Mouse (Mus musculus) embryo, embryonic 10.5 days (tissue): ENCODE measurements around the gene Gabrp.

Experiments used
- DNase-seq: peaks from one replicate; pipeline ENCODE4 v3.0.0-alpha.2; 2015; ENCODE audit warnings: low spot score

The Gabrp gene

DNA sequence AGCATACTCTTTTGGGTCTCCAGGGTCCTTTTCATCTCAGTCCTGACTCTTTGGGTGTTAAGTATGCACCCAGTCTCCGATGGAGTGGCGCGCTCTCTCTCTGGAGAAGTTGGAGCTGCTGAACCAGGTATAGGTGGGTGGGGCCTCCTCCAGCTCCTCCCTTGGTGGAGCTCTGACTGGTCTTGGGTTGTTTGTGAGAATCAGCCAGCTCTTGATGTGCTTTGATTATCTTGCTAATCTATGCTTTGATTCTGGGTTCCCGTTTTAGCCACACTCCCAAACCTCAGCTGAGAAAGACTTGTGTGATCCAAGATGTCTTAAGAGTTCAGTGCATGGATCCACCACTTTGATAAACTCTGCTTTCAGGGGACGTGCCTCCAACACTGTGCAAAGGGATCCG, at the start of gene Gabrp:
Gabrp (minus strand) TSS at position 101 of the 400 bp plus-strand sequence.
- no peak for DNase-seq

DNA sequence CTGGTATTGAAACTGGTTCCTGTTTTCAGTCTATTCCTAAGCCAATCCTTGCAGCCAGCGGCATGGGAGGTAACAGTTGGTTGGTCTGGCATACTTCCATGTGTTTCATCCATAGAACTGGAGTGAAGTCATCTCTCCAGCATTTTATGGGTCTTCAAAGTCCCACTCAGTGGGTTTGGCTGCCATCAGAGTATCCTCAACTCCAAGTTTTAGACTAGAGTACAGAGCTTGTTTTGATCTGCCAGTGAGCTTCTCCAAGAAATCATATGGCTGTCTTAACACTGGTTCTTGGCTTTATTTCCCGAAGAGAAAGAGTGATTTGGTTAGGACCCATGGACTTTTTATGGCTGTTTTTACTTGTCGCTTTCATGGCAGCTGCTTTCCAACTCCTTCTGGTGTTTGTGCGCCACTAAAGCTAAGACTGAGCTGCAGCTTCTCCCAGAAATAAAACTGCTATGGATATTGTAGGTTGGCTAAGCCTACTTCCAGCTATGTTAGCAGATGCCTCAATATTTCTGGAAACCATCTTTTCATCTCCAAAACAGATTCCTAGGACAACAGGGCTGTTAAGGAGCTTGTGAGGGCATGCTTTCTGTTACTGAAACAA, 48.5 kb upstream of the Gabrp start:
- DNase-seq: no peak

DNA sequence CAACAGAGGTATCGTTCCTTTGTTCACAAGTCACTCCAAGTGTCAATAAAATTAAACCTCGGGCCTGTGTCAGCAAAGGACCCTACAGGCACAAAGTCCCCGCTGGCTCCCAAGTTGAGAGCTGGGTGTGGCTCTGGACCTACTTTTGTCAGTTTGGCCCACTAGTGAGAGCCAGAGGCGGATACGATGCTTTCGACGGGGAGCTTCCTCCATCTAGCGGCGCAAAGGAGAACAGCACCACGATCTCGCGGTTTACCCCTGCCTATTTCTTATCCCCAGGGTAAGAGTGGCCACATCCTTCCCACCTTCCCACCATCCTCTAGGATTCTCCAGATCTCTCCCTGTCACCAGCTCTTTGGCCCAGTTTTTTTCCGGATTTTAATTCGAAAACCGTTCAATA, 35.5 kb upstream of the Gabrp start:
- DNase-seq: peak; percentile 88

- peak; percentile 56 for DNase-seq
Observed at GRCm38 (mm10) chr11:33607784-33608183, 29.0 kb upstream of the Gabrp start.

DNA sequence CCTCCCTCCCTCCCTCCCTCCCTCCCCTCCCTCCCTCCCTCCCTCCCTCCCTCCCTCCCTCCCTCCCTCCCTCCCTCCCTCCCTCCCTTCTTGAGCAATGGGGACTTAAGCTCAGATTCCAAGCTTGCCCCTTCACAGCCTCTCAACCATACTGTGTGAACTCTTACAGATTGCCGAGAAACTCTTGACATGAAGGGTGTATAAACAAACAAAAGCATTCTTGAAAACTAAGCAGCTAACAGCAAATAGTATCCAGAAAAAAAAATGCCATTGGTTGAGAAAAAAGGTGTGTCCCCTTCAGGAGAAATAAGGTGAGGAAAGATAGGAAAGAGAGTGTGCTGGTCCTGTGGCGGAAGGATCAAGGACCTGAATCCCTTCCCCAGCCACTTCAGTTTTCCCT, 24.4 kb upstream of the Gabrp start:
- DNase-seq: no peak

DNA sequence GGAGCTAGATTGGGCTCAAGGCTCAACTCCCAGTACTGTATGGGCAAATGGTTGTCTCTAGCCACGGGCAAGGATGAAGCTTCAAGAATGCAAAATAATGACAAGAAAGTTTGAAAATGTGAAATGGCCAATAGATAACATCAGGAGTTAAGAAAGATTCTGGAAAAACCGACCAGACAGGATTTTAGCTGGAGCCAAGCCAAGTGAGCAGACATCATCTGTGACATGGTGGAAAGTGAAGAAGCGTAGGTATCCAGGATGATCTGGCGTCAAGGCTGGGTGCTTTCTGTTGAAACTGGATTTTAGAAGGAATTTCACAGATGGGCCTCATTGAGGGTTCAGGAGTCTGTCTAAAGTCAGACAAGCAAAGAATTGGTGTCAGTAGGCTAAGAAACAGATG, 20.2 kb upstream of the Gabrp start, which contains the start of gene D130052B06Rik:
D130052B06Rik (plus strand) TSS at position 317 of the 400 bp plus-strand sequence.
- no peak for DNase-seq

- DNase-seq: peak; percentile 18
Observed at GRCm38 (mm10) chr11:33596655-33597054, 17.9 kb upstream of the Gabrp start.

- no peak for DNase-seq
Observed at GRCm38 (mm10) chr11:33592826-33593225, 14.1 kb upstream of the Gabrp start.

DNA sequence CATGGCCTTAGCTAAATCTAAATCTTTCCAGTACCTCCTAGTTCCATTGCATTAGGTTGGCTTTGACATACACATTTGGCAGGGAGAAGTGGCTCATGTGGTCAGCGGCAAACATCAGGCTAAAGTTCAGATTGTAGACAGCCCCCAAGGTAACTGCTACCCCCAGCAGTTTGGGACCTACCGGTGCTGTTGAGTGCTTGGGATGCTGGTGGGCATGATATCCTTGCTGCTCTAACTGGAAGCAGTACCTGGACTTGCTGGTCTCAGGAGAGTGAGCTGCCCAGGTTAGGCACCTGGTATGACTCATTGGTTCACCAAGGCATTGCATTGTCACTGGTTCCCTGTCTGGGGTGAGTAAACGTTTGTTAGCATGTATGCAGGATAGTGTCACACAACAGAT, 12.0 kb upstream of the Gabrp start:
- DNase-seq: no peak

GRCm38 (mm10) chr11:33586614-33587013, 7.9 kb upstream of the Gabrp start:
- DNase-seq: no peak

DNA sequence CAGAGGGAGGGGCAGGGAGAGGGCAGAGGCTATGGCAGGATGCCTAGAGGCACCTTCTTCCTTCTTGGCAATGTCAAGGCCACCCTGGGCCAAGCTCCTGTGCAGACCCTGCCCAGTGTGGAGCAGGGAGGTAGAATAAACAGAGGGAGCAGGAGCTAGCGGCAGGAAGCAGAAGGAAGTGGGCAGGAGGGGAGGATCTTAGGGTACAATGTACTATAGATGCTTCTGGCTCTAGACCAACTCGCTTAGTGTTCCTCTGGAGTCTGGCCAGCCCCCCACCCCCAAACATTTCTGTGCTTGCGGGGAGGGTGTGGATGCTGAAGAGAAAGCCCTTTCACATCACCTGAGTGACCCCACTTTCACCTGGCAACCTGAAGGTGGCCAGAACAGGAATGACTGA, 862 bp upstream of the Gabrp start:
- DNase-seq: no peak

DNA sequence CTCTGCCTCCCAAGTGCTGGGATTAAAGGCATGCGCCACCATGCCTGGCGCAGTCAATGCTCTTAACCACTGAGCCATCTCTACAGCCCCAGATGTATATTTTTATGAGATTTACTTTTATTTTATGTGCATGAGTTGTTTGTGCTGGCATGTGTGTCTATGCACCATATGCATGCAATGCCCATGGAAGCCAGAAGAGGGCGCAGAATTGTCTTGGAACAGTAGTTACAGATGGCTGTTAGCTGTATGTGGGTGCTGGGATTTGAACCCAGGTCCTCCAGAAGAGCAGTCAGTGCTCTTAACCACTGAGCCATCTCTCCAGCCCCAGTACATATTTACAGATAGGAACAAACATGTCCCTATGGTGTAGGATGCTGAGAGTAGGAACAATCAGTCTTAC, 3.8 kb downstream of the Gabrp start:
- DNase-seq: peak; percentile 8

- peak; percentile 44 for DNase-seq
Observed at GRCm38 (mm10) chr11:33570413-33570812, 8.3 kb downstream of the Gabrp start.

DNA sequence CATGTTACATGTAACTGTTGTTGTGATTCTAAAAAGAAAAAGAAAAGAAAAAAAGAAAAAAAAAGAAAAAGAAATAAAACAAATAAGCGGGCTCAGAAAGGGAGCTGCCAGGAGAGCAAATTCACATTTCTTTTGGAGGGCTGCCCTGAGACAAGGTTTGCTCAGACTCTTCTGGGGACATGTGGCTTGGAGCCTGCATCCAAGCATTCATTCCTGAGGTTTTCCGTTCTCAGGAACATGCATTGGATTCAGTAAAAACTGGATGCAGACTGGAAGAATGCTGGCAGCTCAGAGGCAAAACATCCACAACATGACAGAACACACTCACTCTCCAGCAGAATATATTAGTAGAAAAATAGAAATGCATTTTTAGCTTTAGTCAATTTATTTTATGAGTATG, 14.8 kb downstream of the Gabrp start:
- no peak for DNase-seq

DNA sequence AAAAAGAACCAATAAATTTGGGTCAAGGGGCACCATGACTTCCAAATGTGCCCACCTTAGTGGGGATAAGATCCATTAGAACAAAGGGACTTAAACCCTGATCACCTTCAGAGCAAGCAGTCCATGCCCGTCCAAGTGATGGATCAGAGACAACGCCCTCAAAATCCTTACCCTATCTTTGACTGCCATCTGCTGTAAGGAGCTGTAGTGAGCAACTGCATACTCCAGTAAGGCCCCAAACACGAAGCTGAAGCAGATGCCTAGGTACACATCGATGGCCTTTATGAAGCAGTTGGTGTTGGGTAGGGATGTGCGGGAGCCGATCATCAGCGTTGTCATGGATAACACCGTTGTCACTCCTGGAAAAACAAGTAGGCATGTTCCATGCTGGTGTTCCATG, 24.6 kb downstream of the Gabrp start:
- DNase-seq: no peak

- DNase-seq: no peak
Observed at GRCm38 (mm10) chr11:33550861-33551560, 27.7 kb downstream of the Gabrp start.

GRCm38 (mm10) chr11:33547386-33547785, 31.4 kb downstream of the Gabrp start:
- DNase-seq: no peak

GRCm38 (mm10) chr11:33544945-33545344, 33.8 kb downstream of the Gabrp start:
- DNase-seq: no peak

GRCm38 (mm10) chr11:33544121-33544520, 34.6 kb downstream of the Gabrp start:
- no peak for DNase-seq

GRCm38 (mm10) chr11:33537390-33538125, 41.2 kb downstream of the Gabrp start:
- DNase-seq: no peak

DNA sequence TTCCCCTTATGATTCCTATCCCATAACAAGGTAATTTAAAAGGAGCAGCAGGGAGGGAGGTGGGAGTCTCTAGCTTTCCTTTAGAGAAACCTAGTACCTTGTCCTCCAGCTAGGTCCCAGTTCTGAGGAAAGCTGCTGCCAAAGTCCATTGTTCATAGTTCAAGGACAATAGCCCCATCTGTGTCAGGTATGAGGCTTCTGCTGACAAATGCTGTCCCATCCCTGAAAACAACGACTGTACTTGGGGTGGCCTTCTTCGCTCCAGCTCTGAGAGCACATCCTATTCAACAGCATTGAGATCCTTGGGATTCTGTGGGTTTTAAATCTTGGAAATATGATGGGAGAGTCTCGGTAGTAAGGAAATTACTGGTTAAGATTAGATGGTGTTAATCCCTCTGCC, 42.1 kb downstream of the Gabrp start:
- no peak for DNase-seq

GRCm38 (mm10) chr11:33534541-33534940, 44.2 kb downstream of the Gabrp start:
- DNase-seq: no peak

GRCm38 (mm10) chr11:33533577-33533976, 45.2 kb downstream of the Gabrp start:
- no peak for DNase-seq
